Mouse (Mus musculus): ENCODE data around the gene Mvb12a. TPM values are rescaled to one million over a fixed set of nuclear protein-coding genes. Genes with fewer than 3 reads are reported as not detected.

Gene Mvb12a
- total and polyA plus RNA-seq, 3 experiments = 80.5 to 157 (median 128) TPM

GRCm38 (mm10) chr8:71505326-71505725 is 37.4 kb upstream of the Mvb12a start:
- dilution Hi-C loops (cut with MboI; ENCODE audit: extremely low pct_ligation_motif_present, extremely low pct_unique_long_range_greater_than_20kb, low sequenced_read_pairs) = no loop called here
- no peak overlapping the region for H3K9ac ChIP-seq (ENCODE audit: insufficient read depth, low read depth)
- no peak overlapping the region for H3K4me2 ChIP-seq (ENCODE audit: insufficient read depth, low read depth, poor library complexity, severe bottlenecking)
- H3K9me3 ChIP-seq (replicated peaks; ENCODE audit: low read length) = no peaks in the 10 kb centered on the region
- H3K27ac ChIP-seq (ENCODE audit: insufficient read depth, low read depth) = no peak overlapping the region
- peaks cover 2 to 8% of the 10 kb centered on the region in 2 experiments; a peak in 3 of 4 replicates for H3K4me1 ChIP-seq (ENCODE audit: control insufficient read depth in 1 of 2, insufficient read depth in 2 of 2)
- DNase-seq (ENCODE audit: extremely low read depth) = no peak
- no peaks in the 10 kb centered on the region for H3K79me2 ChIP-seq (replicated peaks; ENCODE audit: control insufficient read depth, extremely low read depth, insufficient read depth, poor library complexity, severe bottlenecking)
- H3K27me3 ChIP-seq (replicated peaks) = peaks cover 53% of the 10 kb centered on the region
- no peak overlapping the region for H3K4me3 ChIP-seq (replicated peaks in 1 of 3; ENCODE audit: low read depth in 2 of 3, low read length in 2 of 3, poor library complexity in 1 of 3)
- in situ Hi-C loops (cut with MboI; ENCODE audit: low pct_ligation_motif_present, low pct_unique_long_range_greater_than_20kb, low sequenced_read_pairs) = loop anchor here (10.0 kb wide), 1 partner anchor 61 kb away; no protein-coding TSS in a partner anchor
- no peaks in the 10 kb centered on the region for H3K36me3 ChIP-seq (replicated peaks in 1 of 2; ENCODE audit: control insufficient read depth in 1 of 2, insufficient read depth in 1 of 2, low read length in 1 of 2)
- TF ChIP-seq SIN3A (IDR thresholded peaks at IDR 0.05; ENCODE audit: low read length) (no peak), TBP (conservative IDR thresholded peaks at IDR 0.05; ENCODE audit: low read depth, low read length) (no peak), KAT2A (IDR thresholded peaks at IDR 0.05; ENCODE audit: insufficient replicate concordance, low read length) (no peak), NELFE (IDR thresholded peaks at IDR 0.05; ENCODE audit: low read depth, low read length) (no peak), CHD2 (IDR thresholded peaks at IDR 0.05; ENCODE audit: low read length) (no peak), MEF2A (IDR thresholded peaks at IDR 0.05; ENCODE audit: borderline replicate concordance, low read depth, low read length) (no peak), TCF12 (IDR thresholded peaks at IDR 0.05; ENCODE audit: low read depth, low read length) (no peak), ELF1 (IDR thresholded peaks at IDR 0.05; ENCODE audit: low read depth, low read length) (no peak), ZKSCAN1 (IDR thresholded peaks at IDR 0.05; ENCODE audit: borderline replicate concordance, low read depth, low read length) (no peak), IRF4 (IDR thresholded peaks at IDR 0.05; ENCODE audit: low read depth, low read length) (no peak), SMC3 (IDR thresholded peaks at IDR 0.05; ENCODE audit: low read depth, low read length) (no peak), CTCF (conservative IDR thresholded peaks at IDR 0.05 in 1 of 2, IDR thresholded peaks at IDR 0.05 in 1 of 2; ENCODE audit: low read depth in 2 of 2, low read length in 2 of 2) (no peak), MYC (IDR thresholded peaks at IDR 0.05; ENCODE audit: low read depth, low read length) (no peak), RCOR1 (conservative IDR thresholded peaks at IDR 0.05; ENCODE audit: low read depth, low read length) (no peak), RAD21 (IDR thresholded peaks at IDR 0.05; ENCODE audit: low read depth, low read length) (no peak), MXI1 (IDR thresholded peaks at IDR 0.05; ENCODE audit: low read depth, low read length) (no peak)

GRCm38 (mm10) chr8:71505979-71506378 is 36.7 kb upstream of the Mvb12a start:
- Histone ChIP-seq H3K4me1 (ENCODE audit: control insufficient read depth in 1 of 2, insufficient read depth in 2 of 2) (peaks cover 2 to 8% of the 10 kb centered on the region in 2 experiments; a peak in 3 of 4 replicates), H3K4me2 (ENCODE audit: insufficient read depth, low read depth, poor library complexity, severe bottlenecking) (no peak overlapping the region), H3K9ac (ENCODE audit: insufficient read depth, low read depth) (no peak overlapping the region), H3K36me3 (replicated peaks in 1 of 2; ENCODE audit: control insufficient read depth in 1 of 2, insufficient read depth in 1 of 2, low read length in 1 of 2) (no peaks in the 10 kb centered on the region), H3K79me2 (replicated peaks; ENCODE audit: control insufficient read depth, extremely low read depth, insufficient read depth, poor library complexity, severe bottlenecking) (no peaks in the 10 kb centered on the region), H3K27ac (ENCODE audit: insufficient read depth, low read depth) (no peak overlapping the region), H3K27me3 (replicated peaks) (peaks cover 58% of the 10 kb centered on the region), H3K4me3 (replicated peaks in 1 of 3; ENCODE audit: low read depth in 2 of 3, low read length in 2 of 3, poor library complexity in 1 of 3) (no peak overlapping the region), H3K9me3 (replicated peaks; ENCODE audit: low read length) (no peaks in the 10 kb centered on the region)
- dilution Hi-C loops (cut with MboI; ENCODE audit: extremely low pct_ligation_motif_present, extremely low pct_unique_long_range_greater_than_20kb, low sequenced_read_pairs) = no loop called here
- TF ChIP-seq MYC (IDR thresholded peaks at IDR 0.05; ENCODE audit: low read depth, low read length) (no peak), EP300 (IDR thresholded peaks at IDR 0.05; ENCODE audit: low read length) (no peak), CTCF (conservative IDR thresholded peaks at IDR 0.05 in 1 of 2, IDR thresholded peaks at IDR 0.05 in 1 of 2; ENCODE audit: low read depth in 2 of 2, low read length in 2 of 2) (no peak), ETS1 (conservative IDR thresholded peaks at IDR 0.05; ENCODE audit: low read depth, low read length) (no peak), SIN3A (IDR thresholded peaks at IDR 0.05; ENCODE audit: low read length) (no peak)
- in situ Hi-C loops (cut with MboI; ENCODE audit: low pct_ligation_motif_present, low pct_unique_long_range_greater_than_20kb, low sequenced_read_pairs) = loop anchor here (10.0 kb wide), 1 partner anchor 61 kb away; no protein-coding TSS in a partner anchor
- DNase-seq (ENCODE audit: extremely low read depth) = no peak
